Mouse (Mus musculus): ENCODE measurements around the gene Pde4b.

DNA sequence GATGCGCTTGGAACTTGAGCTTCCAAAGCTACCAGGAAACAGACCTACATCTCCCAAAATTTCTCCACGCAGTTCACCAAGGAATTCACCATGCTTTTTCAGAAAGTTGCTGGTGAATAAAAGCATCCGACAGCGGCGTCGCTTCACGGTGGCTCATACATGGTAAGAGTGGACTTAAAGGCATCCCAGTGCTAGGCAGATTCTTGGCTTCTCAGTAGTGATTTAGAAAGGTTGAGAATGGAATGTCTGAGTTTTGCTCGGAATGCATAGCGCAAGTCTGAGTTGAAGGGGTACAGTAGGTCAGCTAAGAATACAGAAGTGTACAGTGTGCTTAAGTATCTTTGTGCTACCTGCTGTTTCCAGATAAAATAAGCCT is 167.9 kb downstream of the Pde4b start:
- no peak for TF ChIP-seq CTCF (conservative IDR thresholded peaks at IDR 0.05; ENCODE audit: insufficient read depth, insufficient read length, low read depth, low read length)
- TF ChIP-seq POLR2A (IDR thresholded peaks at IDR 0.05; ENCODE audit: low read depth, low read length), result no peak

Data from kidney, adult 2 months (tissue).